20 mouse cellular contexts compared by ENCODE assay signal in the genomic region with DNA sequence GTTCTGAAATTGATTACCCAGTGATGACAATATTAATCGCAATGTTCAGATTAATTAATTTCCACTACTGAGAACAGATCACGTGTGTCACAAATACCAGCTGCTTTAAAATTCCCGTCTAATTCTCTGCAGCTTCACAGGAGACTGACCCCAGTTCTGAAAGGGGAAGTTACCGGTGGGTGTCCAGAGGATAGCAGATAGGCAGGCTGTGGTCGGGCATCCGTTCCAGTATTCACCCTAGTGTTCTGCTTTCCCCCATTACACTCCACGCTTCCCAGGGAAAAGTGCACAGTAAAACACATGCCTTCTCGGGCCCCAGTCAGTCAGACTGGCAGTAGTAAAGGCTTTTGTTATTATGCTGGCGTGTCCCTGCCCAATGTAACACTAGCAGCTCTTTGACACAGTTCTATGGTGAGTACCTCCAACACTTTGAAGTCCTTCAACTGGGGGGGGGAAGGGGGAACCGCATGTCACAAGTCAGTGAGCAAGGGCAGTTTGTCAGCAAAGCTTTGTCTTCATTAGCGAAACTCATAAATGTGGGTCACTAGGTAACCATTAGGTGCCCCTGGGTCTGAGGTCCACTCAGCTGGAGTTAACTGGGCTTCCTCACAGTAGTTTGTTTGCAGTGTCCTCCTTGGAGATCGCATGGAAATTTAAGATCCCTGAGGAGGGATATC.
DNase-seq lines count a peak whose midpoint lies in the region; ATAC-seq and TF ChIP-seq lines count a peak whose summit lies in the region.
"Had no signal": no experiment of that assay in that cellular context is flagged by ENCODE, and none has a peak within 500 bp of the region (broad histone marks: within the 10 kb centered on the region; RNA-seq: fewer than 3 reads in every experiment).

No protein-coding gene starts in this region.

- intact Hi-C loops in left cerebral cortex, postnatal 14 days (cut with DNase I) = no loop called here
- intact Hi-C loops in heart, postnatal 25 days (cut with DNase I) = no loop called here

- TF ChIP-seq POLR2A in MEL (IDR thresholded peaks at IDR 0.05; ENCODE audit: control insufficient read depth in 1 of 2, insufficient read depth in 1 of 2, low read depth in 1 of 2, low read length in 2 of 2, poor library complexity in 1 of 2) = no peak

- no peaks in the 10 kb centered on the region for H3K79me2 ChIP-seq in MEL (ENCODE audit: control insufficient read depth, insufficient read depth, low read length, poor library complexity)

- peak; percentile 77 for DNase-seq in MEL (ENCODE audit: low read depth, low spot score)
- DNase-seq in limb, embryonic 10.5 days (ENCODE audit: low spot score) = no peak
- DNase-seq in left cerebral cortex, postnatal 14 days (ENCODE audit: low spot score in 2 of 2) = no peak
- no peak for DNase-seq in stomach, postnatal 0 days (ENCODE audit: low spot score)
- DNase-seq in heart, postnatal 25 days (ENCODE audit: low spot score) = no peak
- DNase-seq in heart, adult 9 months (ENCODE audit: low spot score in 2 of 2) = no peak
- DNase-seq: adrenal gland, postnatal 36 days; cerebellum, adult 8-10 months; layer of hippocampus, adult 9-11 months; lung, adult 18-20 months; lung, postnatal 36 days; thymus, postnatal 14 days had no signal

- peak; percentile 95 for ATAC-seq in granulocyte monocyte progenitor cell, adult 5-6 weeks (replicated peaks; ENCODE audit: poor library complexity, severe bottlenecking)
- ATAC-seq in kidney, embryonic 15.5 days (replicated peaks; ENCODE audit: low FRiP score) = peak; percentile 94
- no peak for ATAC-seq in stomach, postnatal 0 days (ENCODE audit: low FRiP score, low TSS enrichment)
- ATAC-seq: intestine, embryonic 15.5 days; midbrain, embryonic 13.5 days had no signal

- H3K9me3 ChIP-seq in MEL (replicated peaks; ENCODE audit: insufficient read depth, low read length) = no peaks in the 10 kb centered on the region
- no peaks in the 10 kb centered on the region for H3K9me3 ChIP-seq in kidney, embryonic 15.5 days (replicated peaks)
- no peaks in the 10 kb centered on the region for H3K9me3 ChIP-seq in limb, embryonic 10.5 days (replicated peaks)
- H3K9me3 ChIP-seq in stomach, postnatal 0 days (ENCODE audit: control insufficient read depth, low read length) = no peaks in the 10 kb centered on the region
- H3K9me3 ChIP-seq: forebrain, embryonic 12.5 days; heart, embryonic 15.5 days; hindbrain, embryonic 12.5 days; intestine, embryonic 15.5 days; midbrain, embryonic 13.5 days had no signal

- peak overlapping the region; percentile 20 for H3K27ac ChIP-seq in MEL (ENCODE audit: control insufficient read depth, low read depth, low read length)
- H3K27ac ChIP-seq in kidney, embryonic 15.5 days = no peak overlapping the region
- H3K27ac ChIP-seq in limb, embryonic 10.5 days = peak overlapping the region; percentile 53; the same call in 1 of the 2 replicates
- no peak overlapping the region for H3K27ac ChIP-seq in stomach, postnatal 0 days (replicated peaks)
- H3K27ac ChIP-seq: forebrain, embryonic 12.5 days; heart, embryonic 15.5 days; hindbrain, embryonic 12.5 days; intestine, embryonic 15.5 days; midbrain, embryonic 13.5 days had no signal

- H3K4me2 ChIP-seq in kidney, embryonic 15.5 days = peak overlapping the region; percentile 23; the same call in 1 of the 2 replicates
- H3K4me2 ChIP-seq in stomach, postnatal 0 days (replicated peaks; ENCODE audit: low read depth) = no peak overlapping the region
- H3K4me2 ChIP-seq: forebrain, embryonic 12.5 days; heart, embryonic 15.5 days; hindbrain, embryonic 12.5 days; intestine, embryonic 15.5 days; midbrain, embryonic 13.5 days had no signal

- peaks cover 8 to 23% of the 10 kb centered on the region in 2 experiments for H3K4me1 ChIP-seq in MEL (ENCODE audit: control insufficient read depth in 1 of 2, insufficient read depth in 2 of 2, low read length in 2 of 2)
- peaks cover 6% of the 10 kb centered on the region; the same call in 1 of the 2 replicates for H3K4me1 ChIP-seq in kidney, embryonic 15.5 days
- H3K4me1 ChIP-seq in limb, embryonic 10.5 days = peaks cover 44% of the 10 kb centered on the region
- no peaks in the 10 kb centered on the region for H3K4me1 ChIP-seq in stomach, postnatal 0 days (replicated peaks; ENCODE audit: control insufficient read depth, insufficient read depth)
- H3K4me1 ChIP-seq: heart, embryonic 15.5 days; intestine, embryonic 15.5 days had no signal

- TF ChIP-seq CTCF in MEL (IDR thresholded peaks at IDR 0.05 in 2 of 3, conservative IDR thresholded peaks at IDR 0.05 in 1 of 3; ENCODE audit: control insufficient read depth in 1 of 3, insufficient read depth in 1 of 3, low read depth in 2 of 3, low read length in 3 of 3, poor library complexity in 1 of 3, severe bottlenecking in 1 of 3) = no peak
- TF ChIP-seq CTCF in stomach, postnatal 0 days (IDR thresholded peaks at IDR 0.05; ENCODE audit: low read depth) = no peak

- no peak for TF ChIP-seq RAD21 in MEL (IDR thresholded peaks at IDR 0.05; ENCODE audit: low read depth, low read length)

- peaks cover 0 to 18% of the 10 kb centered on the region in 2 experiments; a peak in 2 of 4 replicates for H3K36me3 ChIP-seq in MEL (ENCODE audit: control insufficient read depth in 1 of 2, insufficient read depth in 2 of 2, low read length in 2 of 2)
- H3K36me3 ChIP-seq in kidney, embryonic 15.5 days = no peaks in the 10 kb centered on the region
- no peaks in the 10 kb centered on the region for H3K36me3 ChIP-seq in limb, embryonic 10.5 days
- H3K36me3 ChIP-seq in stomach, postnatal 0 days (ENCODE audit: control insufficient read depth, insufficient read depth, low read length) = no peaks in the 10 kb centered on the region
- H3K36me3 ChIP-seq: forebrain, embryonic 12.5 days; heart, embryonic 15.5 days; hindbrain, embryonic 12.5 days; intestine, embryonic 15.5 days; midbrain, embryonic 13.5 days had no signal

- H3K9ac ChIP-seq in MEL (ENCODE audit: control insufficient read depth, low read depth, low read length, poor library complexity, severe bottlenecking) = peak overlapping the region; percentile 28
- H3K9ac ChIP-seq in kidney, embryonic 15.5 days = no peak overlapping the region
- no peak overlapping the region for H3K9ac ChIP-seq in stomach, postnatal 0 days (ENCODE audit: low read length)
- H3K9ac ChIP-seq: forebrain, embryonic 12.5 days; heart, embryonic 15.5 days; hindbrain, embryonic 12.5 days; intestine, embryonic 15.5 days; midbrain, embryonic 13.5 days had no signal

- TF ChIP-seq EP300 in MEL (IDR thresholded peaks at IDR 0.05; ENCODE audit: low read depth in 1 of 2, low read length in 2 of 2) = peak; percentile 49 to 53; a peak in 3 of 4 replicates
- no peak for TF ChIP-seq EP300 in stomach, postnatal 0 days (optimal IDR thresholded peaks at IDR 0.05)

- H3K27me3 ChIP-seq in MEL (ENCODE audit: control insufficient read depth in 1 of 2, insufficient read depth in 2 of 2, low read length in 2 of 2) = no peaks in the 10 kb centered on the region
- H3K27me3 ChIP-seq in kidney, embryonic 15.5 days = peaks cover 19% of the 10 kb centered on the region
- no peaks in the 10 kb centered on the region for H3K27me3 ChIP-seq in limb, embryonic 10.5 days (ENCODE audit: low read depth, poor library complexity, severe bottlenecking)
- no peaks in the 10 kb centered on the region for H3K27me3 ChIP-seq in stomach, postnatal 0 days (ENCODE audit: control insufficient read depth, insufficient read depth, low read length)
- H3K27me3 ChIP-seq: forebrain, embryonic 12.5 days; heart, embryonic 15.5 days; hindbrain, embryonic 12.5 days; intestine, embryonic 15.5 days; midbrain, embryonic 13.5 days had no signal

- WGBS in kidney, embryonic 15.5 days = 23% methylated on average over 12 of the region's 12 CpGs
- 47% methylated on average over 12 of the region's 12 CpGs for WGBS in limb, embryonic 10.5 days
- 65% methylated on average over 12 of the region's 12 CpGs for WGBS in stomach, postnatal 0 days

- H3K4me3 ChIP-seq in MEL (ENCODE audit: control insufficient read depth in 1 of 2, insufficient read depth in 1 of 2, low read depth in 2 of 2, low read length in 2 of 2) = no peak overlapping the region
- H3K4me3 ChIP-seq in kidney, embryonic 15.5 days (replicated peaks) = no peak overlapping the region
- no peak overlapping the region for H3K4me3 ChIP-seq in limb, embryonic 10.5 days
- no peak overlapping the region for H3K4me3 ChIP-seq in stomach, postnatal 0 days (ENCODE audit: low read depth, low read length)
- H3K4me3 ChIP-seq: forebrain, embryonic 12.5 days; heart, embryonic 15.5 days; hindbrain, embryonic 12.5 days; intestine, embryonic 15.5 days; midbrain, embryonic 13.5 days; myocyte had no signal

TF ChIP-seq in MEL, 35 proteins besides CTCF, POLR2A, EP300 and RAD21:
- TF ChIP-seq JUND (IDR thresholded peaks at IDR 0.05; ENCODE audit: low read depth, low read length) (no peak), USF1 (IDR thresholded peaks at IDR 0.05; ENCODE audit: low read depth, low read length) (peak; percentile 52; the same call in 1 of the 2 replicates), TAL1 (IDR thresholded peaks at IDR 0.05; ENCODE audit: low read length) (peak; percentile 41), GATA1 (IDR thresholded peaks at IDR 0.05; ENCODE audit: low read depth, low read length) (0 out of 2 replicates have a peak, but pooled peaks have one; percentile 11), ZMIZ1 (IDR thresholded peaks at IDR 0.05; ENCODE audit: low read depth, low read length) (no peak), MAX (IDR thresholded peaks at IDR 0.05; ENCODE audit: low read length) (peak; percentile 43; the same call in 1 of the 2 replicates)

Comparison
In these comparisons a context has a peak if more than half of its experiments do, and no peak if none do; other contexts are left out.
1. H3K27ac ChIP-seq: peak in MEL (single experiment) and limb, embryonic 10.5 days (single experiment); none in kidney, embryonic 15.5 days (single experiment) and stomach, postnatal 0 days (single experiment).